Mouse (Mus musculus) right cerebral cortex, postnatal 4 days (tissue): ENCODE measurements around the gene A2m.

Experiments used
- DNase-seq: peaks from one replicate; pipeline ENCODE4 v3.0.0-alpha.2; 2022

The A2m gene

GRCm38 (mm10) chr6:121635076-121635475 lies at the start of gene A2m:
A2m (plus strand) TSS chr6:121635376.
- no peak for DNase-seq

GRCm38 (mm10) chr6:121590131-121590530 lies 45.0 kb upstream of the A2m start:
- no peak for DNase-seq

GRCm38 (mm10) chr6:121600927-121601326 lies 34.2 kb upstream of the A2m start:
- DNase-seq = no peak

DNA sequence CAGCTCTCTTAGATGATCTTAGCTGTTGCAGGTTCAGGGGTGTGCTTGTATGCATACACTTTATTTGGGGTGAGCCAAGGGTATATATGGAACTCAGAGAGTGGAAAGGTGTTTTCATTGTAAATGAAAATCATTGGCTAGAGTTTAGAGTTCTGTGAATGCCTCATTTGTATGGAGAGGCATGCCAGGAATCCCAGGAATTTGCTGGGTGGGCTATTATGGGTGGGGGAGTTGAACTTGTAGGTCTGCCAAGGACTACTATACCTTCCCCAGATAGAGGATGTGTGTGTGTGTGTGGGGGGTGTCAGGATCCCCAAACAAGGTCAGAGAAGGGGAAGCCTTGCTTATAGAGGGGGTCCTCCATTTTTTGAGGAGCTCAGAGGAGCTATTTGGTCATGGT lies 27.3 kb upstream of the A2m start:
- no peak for DNase-seq

DNA sequence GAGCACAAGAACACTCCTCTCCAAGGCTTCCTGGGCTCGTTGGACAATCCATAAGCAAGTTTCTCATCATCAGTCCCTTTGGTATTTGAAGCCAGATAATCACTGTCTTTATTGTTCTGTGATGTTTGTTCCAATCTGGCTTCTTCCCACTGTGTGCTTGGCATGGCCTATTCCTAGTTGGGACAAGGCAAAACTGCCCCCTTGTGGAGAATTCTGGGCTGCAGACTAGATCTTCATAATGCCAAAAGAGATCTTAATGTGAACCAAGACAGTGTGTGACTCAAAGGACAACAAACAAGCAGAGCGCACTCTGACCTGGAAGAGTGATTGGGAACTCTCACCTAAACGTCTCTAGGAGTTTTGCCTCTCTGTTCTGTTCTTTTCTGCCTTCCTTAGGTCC lies 23.4 kb upstream of the A2m start:
- peak; percentile 14 for DNase-seq

DNA sequence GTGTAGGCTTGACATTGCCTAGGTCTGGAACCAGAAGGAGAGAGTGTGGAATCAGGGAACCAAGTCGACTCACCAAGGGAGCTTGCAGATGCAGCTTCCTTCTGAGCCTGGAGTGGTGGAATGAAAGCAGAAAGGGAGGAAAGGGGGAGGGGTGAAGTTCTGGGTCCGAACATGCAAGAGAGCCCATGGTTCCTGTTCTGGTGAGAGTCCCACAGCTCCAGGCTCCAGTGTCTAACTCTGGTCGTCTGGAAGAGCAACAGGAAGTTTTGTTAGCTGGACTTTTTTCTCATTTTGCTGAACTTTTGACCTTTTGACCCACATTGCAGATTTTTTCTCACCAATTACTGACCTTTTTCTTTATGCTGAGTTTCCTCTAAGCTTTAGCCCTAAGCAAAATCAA lies 17.7 kb upstream of the A2m start:
- no peak for DNase-seq

GRCm38 (mm10) chr6:121622525-121622924 lies 12.7 kb upstream of the A2m start:
- no peak for DNase-seq

GRCm38 (mm10) chr6:121634520-121634919 lies 656 bp upstream of the A2m start:
- DNase-seq = no peak

DNA sequence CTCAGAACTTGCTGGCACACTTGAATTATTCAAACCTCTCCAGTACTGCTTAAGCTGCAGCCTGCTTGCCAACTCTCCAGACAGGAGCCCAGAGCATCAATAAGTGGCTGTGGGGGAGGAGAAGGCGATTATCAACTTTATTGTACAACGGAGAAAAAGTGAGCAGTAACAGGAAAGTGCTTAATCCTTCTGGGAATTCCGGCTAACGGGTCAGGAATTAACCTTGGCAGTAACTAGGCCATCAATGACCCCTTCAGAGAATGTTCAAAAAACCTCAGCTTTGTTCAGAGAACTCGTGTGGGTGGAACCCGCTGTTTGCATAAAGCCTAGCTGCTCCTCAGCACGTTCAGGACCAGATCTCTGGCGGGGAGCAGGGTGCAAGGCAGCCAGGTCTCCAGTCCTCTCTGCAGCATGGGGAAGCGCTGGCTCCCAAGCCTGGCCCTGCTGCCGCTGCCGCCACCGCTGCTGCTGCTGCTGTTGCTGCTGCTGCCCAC lies 749 bp downstream of the A2m start:
- DNase-seq = peak; percentile 18

DNA sequence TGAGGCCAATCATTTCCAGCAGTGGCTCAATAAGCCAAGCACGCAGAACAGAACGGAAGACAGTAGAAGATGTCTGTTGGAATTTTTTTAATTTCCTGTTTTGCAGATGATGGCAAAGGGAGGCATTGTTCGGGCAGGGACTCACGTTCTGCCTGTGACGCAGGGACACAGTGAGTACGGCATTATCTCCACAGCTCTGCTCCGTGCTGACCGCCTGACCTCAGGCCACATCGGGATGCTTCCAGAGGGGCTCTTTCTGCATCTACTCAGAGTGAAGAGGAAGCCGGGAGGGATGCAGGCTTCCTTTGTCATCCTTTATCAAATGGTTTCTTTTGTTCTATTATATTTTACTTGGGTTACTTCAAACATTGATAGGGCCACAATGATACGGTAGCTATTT lies 13.3 kb downstream of the A2m start:
- DNase-seq = no peak
